Mouse (Mus musculus): Measurements from ENCODE around the gene Mapt. TPM values are rescaled to one million over a fixed set of nuclear protein-coding genes. Genes with fewer than 3 reads are reported as not detected.
"Not testable (repeated sequence)": the region's sequence is repeated elsewhere in the genome, so short reads cannot be mapped to it uniquely, and the experiment has no call there.

The Mapt gene
- 10 to 100 TPM; 54.1 to 59.5 TPM for total RNA-seq (2021)
- long read RNA-seq, experiment 1, partial matches to known transcripts: 4 of 21 reads
- long read RNA-seq, experiment 1, other reads (novel, unspliced or antisense): 16 of 21 reads
- long read RNA-seq, experiment 2, partial matches to known transcripts: 8 of 25 reads
- long read RNA-seq, experiment 2, other reads (novel, unspliced or antisense): 17 of 25 reads

DNA sequence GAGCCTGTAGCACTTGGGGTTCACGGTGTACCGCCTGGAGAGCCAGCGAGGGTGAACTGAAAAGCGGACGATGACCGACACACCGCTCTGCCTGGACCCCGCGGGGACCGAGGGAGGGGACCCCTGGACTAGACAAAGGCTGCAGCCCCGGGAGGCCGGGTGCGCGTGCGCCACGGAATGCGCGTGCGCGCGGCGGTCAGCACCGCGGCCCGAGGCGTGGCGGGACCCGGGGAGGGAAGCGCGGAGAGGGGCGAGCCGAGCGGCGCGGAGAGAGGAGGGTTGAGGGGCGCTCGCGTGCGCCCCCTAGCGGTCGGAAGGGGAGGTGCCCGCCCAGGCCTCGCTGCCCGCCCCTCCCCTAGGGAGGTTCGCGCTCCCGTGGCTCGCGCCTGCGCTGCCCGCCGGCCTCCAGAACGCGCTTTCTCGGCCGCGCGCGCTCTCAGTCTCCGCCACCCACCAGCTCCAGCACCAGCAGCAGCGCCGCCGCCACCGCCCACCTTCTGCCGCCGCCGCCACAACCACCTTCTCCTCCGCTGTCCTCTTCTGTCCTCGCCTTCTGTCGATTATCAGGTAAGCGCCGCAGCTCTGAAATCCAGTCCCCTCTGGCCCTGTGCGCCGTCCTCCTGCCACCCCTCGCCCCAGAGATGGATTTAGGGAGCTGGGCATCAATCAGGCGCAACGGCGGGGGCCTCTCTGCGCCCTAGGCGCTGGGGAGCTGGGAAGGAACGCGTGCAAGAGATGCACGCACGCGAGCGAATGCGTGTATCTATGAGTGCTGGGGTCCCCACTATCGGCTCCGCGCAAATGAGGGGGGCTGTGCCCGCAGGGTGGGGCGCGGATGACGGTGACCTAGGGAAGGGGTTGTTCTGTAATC is at the start of gene Mapt:
Gene Mapt (plus strand): TSS at position 350 of the 871 bp plus-strand sequence.
- intact Hi-C loops (cut with DNase I): loop anchor here (1.0 kb wide), 1 partner anchor 47 kb away; no protein-coding TSS in a partner anchor
- peak; percentile 77 to 80 for DNase-seq

DNA sequence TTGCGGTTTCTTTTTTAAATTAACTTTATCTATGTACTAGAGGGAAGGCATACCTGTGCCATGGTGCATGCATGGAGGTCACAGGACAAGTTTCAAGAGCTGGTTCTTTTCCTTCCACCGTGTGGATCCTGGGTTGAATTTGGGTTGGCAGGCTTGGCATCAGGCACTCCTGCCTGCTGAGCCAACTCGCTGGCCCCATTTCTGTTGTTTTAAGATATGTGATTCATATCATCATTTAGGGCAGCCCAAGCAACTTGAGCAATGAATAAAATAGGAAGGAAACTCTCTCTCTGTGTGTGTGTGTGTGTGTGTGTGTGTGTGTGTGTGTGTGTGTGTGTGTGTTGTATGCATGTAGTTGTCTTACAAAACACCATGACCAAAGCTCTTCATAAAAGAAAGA is 49.0 kb upstream of the Mapt start:
- intact Hi-C loops (cut with DNase I): no loop called here
- no peak for DNase-seq

DNA sequence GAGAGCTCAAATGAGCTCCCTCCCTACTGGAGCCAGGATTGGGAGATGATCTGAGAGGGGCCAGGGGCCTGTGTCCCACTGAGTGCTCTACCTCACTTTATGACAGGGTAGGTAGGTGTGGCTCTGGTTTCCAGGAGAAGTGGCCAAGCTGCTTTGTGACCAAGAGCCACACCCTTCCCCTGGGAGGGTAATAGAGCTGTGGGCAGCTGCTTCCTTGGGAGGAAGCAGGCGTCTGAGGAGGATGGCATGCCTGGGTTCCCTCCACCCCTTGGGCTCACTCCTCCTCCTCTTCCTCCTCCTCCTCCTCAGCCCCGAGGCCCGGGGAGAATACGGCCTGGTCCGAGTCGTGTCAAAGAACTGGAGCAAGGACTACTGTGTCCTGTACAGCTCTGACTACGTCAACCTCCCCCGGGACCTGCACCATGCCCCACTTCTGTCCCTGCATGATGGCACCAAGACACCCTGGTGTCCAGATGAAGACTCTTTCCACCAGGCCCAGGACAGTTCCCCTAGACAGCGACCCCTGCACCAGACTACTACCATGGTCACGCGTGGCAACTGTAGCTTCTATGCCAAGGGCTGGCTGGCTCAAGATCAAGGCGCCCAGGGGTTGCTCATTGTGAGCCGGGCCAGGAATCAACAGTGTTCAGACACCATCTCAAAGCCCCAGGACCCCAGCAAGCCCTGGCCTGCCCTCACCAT is 44.9 kb upstream of the Mapt start, which contains the start of gene Sppl2c:
Gene Sppl2c (plus strand): TSS at position 193 of the 702 bp plus-strand sequence.
- intact Hi-C loops (cut with DNase I): no loop called here
- DNase-seq: no peak

GRCm38 (mm10) chr11:104186837-104187150 is 44.4 kb upstream of the Mapt start:
- intact Hi-C loops (cut with DNase I): no loop called here

GRCm38 (mm10) chr11:104187766-104188165 is 43.4 kb upstream of the Mapt start:
- intact Hi-C loops (cut with DNase I): no loop called here
- no peak for DNase-seq

More at GRCm38 (mm10) chr11:104186837-104187150, 44.4 kb upstream of the Mapt start:
- no peak for DNase-seq

DNA sequence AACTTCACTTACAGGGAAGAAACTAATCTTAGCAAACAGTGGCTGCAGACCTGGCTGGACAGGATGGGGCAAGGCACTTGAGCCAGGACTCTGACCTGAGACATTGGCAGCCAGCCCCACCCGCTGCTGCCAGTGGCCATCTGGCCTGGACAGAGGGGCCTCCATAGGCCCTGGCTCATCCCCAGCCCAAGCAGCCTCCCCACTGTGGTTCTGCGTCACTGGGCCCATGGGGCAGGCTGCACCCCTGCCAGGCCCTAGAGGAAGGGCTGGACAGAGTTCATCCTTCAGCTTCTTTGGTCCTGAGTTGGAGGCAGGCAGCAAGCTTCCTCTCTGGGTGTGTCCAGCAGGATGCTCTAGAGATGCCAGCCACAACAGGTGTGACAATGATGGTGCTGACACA is 41.2 kb upstream of the Mapt start:
- intact Hi-C loops (cut with DNase I): no loop called here
- DNase-seq: no peak

GRCm38 (mm10) chr11:104195382-104195781 is 35.8 kb upstream of the Mapt start:
- DNase-seq: no peak
- intact Hi-C loops (cut with DNase I): no loop called here

DNA sequence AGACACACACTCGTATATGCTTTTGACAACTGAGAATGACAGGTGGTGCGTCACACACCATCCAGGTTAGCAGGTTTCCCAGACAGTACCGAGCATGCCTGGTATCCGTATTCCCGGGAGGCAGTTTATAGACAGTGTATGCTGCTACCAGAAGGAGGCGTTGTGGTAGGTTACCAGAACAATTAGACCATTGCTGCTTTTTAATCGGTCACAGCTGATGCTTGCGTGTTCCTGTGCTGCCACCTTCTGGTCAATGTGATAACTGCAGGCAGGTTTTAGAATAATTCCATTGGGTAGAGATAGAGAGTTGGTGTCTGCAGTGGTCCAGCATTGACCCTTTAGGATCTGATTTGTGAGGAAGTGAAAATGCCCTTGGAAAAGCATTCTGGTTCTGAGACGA is 35.4 kb upstream of the Mapt start:
- intact Hi-C loops (cut with DNase I): no loop called here
- peak; percentile 38 to 51 for DNase-seq

- no peak for DNase-seq
- intact Hi-C loops (cut with DNase I): no loop called here
These were observed 33.3 kb upstream of the Mapt start for GRCm38 (mm10) chr11:104197861-104198260.

- intact Hi-C loops (cut with DNase I): loop anchor here (5.0 kb wide), 1 partner anchor 1659 kb away; no protein-coding TSS in a partner anchor
- no peak for DNase-seq
These were observed 27.9 kb upstream of the Mapt start for GRCm38 (mm10) chr11:104203271-104203670.

DNA sequence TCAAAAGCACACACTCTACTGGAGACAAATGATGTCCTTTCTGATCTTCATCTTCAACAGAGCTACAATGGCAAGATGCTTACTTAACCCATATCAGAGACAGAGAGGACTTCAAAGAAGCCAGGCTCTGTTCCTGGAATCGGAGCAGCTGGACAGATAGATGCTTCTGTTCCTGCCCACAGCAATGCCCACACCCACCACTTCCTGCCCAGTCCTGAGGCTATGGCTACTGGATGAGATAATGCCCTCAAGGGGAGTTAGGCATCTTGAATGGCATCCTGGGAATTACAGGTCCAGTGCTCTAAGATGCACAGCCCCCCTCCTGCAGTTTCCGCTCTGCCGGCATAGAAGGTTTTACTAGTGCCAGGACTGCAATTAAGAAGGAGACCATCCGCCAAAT is 24.6 kb upstream of the Mapt start:
- intact Hi-C loops (cut with DNase I): no loop called here
- DNase-seq: no peak

- intact Hi-C loops (cut with DNase I): no loop called here
- DNase-seq: no peak
These were observed 22.1 kb upstream of the Mapt start for GRCm38 (mm10) chr11:104209041-104209440.

DNA sequence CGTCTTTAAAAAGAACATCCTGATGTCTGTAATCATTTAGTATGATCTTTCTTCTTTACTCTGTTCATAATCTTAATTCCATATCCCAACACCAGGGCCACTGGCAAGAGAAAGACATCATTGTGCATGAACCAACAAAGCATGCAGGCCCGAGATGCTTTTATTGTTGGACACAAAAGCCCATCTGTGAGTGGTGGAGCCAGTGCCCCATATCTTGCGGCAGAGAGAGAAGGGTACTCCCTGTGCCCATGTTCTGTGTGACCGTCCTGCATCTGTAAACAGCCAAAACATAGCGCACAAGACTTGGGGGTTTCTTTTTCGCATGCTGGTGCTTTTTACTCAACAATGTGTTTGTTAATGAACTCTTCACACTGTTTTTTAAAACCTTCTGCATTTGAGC is 19.9 kb upstream of the Mapt start:
- DNase-seq: no peak
- intact Hi-C loops (cut with DNase I): no loop called here

- DNase-seq; intact Hi-C loops (cut with DNase I): not testable (repeated sequence)
These were observed 17.1 kb upstream of the Mapt start for GRCm38 (mm10) chr11:104214128-104214527.

- intact Hi-C loops (cut with DNase I): no loop called here
- DNase-seq: no peak
These were observed 13.1 kb upstream of the Mapt start for GRCm38 (mm10) chr11:104218075-104218474.

DNA sequence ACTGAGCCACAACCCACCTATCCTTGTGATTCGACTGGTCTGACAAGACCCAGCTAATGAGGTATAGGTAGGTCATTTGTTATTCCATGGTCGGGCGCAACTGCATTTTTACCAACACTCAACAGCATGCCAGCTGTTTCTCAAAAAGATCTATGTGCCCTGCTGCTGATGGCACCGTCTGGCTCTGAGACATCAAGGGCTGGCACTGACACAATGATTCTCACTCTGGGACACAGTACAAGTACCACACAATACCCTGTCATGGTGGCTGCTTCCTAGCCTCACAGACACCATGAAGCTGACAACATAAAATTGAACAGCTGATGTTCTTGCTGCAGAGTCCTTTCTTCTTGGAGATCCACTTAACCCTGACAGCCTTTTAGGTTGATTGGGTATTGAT is 10.9 kb upstream of the Mapt start:
- intact Hi-C loops (cut with DNase I): no loop called here

DNA sequence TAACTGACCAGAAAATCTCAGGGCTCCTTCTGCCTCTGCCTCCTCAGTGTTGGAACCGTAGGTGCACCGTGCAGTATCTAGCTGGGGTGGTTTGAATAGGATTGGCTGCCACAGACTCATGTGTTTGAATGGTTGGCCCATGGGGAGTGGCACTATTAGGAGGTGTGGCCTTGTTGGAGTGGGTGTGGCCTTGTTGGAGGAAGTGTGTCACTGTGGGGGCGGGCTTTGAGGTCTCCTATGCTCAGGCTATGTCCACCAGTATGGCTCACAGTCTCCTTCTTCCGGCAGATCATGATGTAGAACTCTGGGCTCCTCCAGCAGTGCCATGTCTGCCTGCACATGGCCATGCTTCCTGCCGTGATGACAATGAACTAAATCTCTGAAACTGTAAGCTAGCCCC is 9.4 kb upstream of the Mapt start:
- no peak for DNase-seq
- intact Hi-C loops (cut with DNase I): no loop called here

More for the DNA sequence above, 10.9 kb upstream of the Mapt start:
- DNase-seq: no peak

DNA sequence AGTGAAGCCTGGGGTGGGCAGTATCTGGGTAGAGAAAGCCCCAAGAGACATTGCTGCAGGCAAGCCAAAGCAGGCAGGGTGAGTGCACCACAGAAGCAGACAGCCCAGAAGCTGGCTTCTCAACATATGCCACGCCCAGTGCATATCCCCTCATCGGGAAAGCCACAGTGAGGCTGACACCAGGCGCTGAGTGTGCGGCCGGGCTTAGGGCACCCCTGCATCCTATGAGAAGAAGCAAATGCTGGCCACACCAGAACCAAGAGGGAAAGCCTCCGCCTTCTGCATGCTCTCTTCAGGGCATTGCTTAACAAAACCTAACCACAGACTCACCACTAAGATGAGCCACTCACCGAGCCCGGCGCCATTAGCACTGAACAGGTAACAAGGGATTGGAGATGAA is 7.9 kb upstream of the Mapt start:
- DNase-seq: no peak
- intact Hi-C loops (cut with DNase I): no loop called here

- no peak for DNase-seq
These were observed 1.8 kb upstream of the Mapt start for GRCm38 (mm10) chr11:104229391-104229790.

GRCm38 (mm10) chr11:104230066-104230778 is 968 bp upstream of the Mapt start:
- intact Hi-C loops (cut with DNase I): no loop called here
- no peak for DNase-seq

More at GRCm38 (mm10) chr11:104229391-104229790, 1.8 kb upstream of the Mapt start:
- intact Hi-C loops (cut with DNase I): no loop called here
